Mouse (Mus musculus): ENCODE results near the gene 1700019N19Rik. TPM values are rescaled to one million over a fixed set of nuclear protein-coding genes. Genes with fewer than 3 reads are reported as not detected.
A peak's percentile ranks its signal among the peaks of the same experiment; 100 is the strongest.

1700019N19Rik gene
- polyA plus RNA-seq, 1 experiment = 0.15 TPM

DNA sequence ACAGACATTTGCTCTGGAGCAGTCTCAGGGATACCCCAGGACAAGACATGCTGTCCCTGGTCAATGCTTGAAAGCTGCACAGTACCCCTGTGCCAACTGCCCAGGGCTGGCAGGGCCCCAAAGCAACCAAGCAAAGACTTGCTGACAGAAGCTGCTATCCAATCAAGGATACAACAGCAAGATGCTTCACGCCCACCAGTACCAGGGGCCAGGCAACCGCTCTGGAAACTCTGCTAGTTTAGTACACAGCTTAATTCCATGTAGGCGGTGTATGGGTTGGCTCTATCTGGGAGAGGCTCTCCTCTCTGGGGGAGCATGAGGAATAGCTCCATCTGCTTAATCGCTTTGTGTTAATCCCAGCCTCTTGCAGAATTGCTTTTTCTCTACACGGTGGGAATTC lies 35.3 kb upstream of the 1700019N19Rik start:
- Histone ChIP-seq H3K4me3 (ENCODE audit: insufficient read depth, low read length) (no peak overlapping the region), H3K27ac (ENCODE audit: insufficient read depth, low read length) (peak overlapping the region; percentile 66), H3K4me1 (ENCODE audit: control insufficient read depth, insufficient read depth, low read length) (peaks cover 20% of the 10 kb centered on the region)
- TF ChIP-seq CTCF (IDR thresholded peaks at IDR 0.05; ENCODE audit: extremely low read depth, insufficient read depth, low read length) = no peak
- no peak for TF ChIP-seq POLR2A (IDR thresholded peaks at IDR 0.05; ENCODE audit: extremely low read depth, insufficient read depth, low read length)

DNA sequence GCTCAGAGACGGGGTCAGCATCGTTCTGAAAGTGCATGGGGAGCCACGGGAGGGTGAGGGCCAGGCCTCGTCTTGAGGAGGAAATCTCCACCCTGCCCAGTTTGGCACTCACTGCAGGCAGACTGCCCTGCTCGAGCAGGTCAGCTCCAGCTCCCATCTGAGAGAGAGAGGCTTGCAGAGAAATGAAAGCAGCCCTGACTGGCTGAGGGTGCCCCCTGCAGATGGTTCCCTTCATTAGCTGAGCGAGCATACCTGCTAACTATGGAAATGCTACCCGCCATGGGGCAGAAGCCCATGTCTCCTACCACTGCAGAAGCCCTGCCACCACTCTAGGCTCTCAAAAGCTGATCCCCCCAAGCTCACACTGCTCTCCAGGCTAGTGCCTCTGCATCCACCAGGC lies 33.4 kb upstream of the 1700019N19Rik start:
- no peak for TF ChIP-seq CTCF (IDR thresholded peaks at IDR 0.05; ENCODE audit: extremely low read depth, insufficient read depth, low read length)
- TF ChIP-seq POLR2A (IDR thresholded peaks at IDR 0.05; ENCODE audit: extremely low read depth, insufficient read depth, low read length) = no peak
- no peak overlapping the region for H3K4me3 ChIP-seq (ENCODE audit: insufficient read depth, low read length)
- no peak overlapping the region for H3K27ac ChIP-seq (ENCODE audit: insufficient read depth, low read length)
- H3K4me1 ChIP-seq (ENCODE audit: control insufficient read depth, insufficient read depth, low read length) = peaks cover 24% of the 10 kb centered on the region

DNA sequence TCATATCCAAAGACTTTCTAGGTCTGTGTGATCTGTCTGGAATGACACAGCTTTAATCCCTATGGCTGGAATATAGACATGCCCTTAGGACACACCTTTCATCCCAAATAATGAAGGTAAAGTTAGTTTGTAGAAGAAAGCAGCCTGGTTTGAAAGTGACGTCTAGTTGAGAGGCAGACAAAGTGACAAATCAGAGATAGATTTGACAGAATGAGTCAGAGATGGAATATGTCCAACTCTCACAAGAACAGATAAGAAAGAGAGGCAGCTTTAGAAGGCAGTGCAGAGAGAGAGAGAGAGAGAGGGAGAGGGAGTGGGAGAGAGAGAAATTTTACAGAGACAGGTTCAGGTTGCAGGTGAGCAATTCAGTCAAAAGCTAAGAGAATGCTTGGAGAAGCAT lies 30.1 kb upstream of the 1700019N19Rik start:
- TF ChIP-seq CTCF (IDR thresholded peaks at IDR 0.05; ENCODE audit: extremely low read depth, insufficient read depth, low read length) (no peak), POLR2A (IDR thresholded peaks at IDR 0.05; ENCODE audit: extremely low read depth, insufficient read depth, low read length) (no peak)
- H3K27ac ChIP-seq (ENCODE audit: insufficient read depth, low read length) = no peak overlapping the region
- H3K4me1 ChIP-seq (ENCODE audit: control insufficient read depth, insufficient read depth, low read length) = peaks cover 19% of the 10 kb centered on the region
- no peak overlapping the region for H3K4me3 ChIP-seq (ENCODE audit: insufficient read depth, low read length)

DNA sequence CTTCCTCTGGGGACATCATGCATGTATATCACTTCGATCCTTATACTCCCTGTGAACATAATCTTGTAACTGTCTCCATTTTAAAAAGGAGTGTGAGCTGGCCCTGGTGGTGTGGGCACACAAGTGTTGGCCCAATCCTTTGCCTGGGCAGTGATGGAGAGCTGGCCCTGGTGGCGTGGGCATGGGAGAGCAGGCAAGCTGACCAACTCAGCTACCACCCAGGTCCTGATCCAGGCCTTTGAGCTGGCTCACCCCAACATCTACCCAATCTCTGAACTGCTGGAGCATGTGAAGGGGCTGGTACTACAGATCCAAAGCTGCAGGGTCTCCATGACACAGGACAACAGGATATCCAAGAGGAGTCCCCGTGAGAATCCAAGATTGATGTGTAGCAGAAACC lies 29.0 kb upstream of the 1700019N19Rik start:
- no peak for TF ChIP-seq POLR2A (IDR thresholded peaks at IDR 0.05; ENCODE audit: extremely low read depth, insufficient read depth, low read length)
- TF ChIP-seq CTCF (IDR thresholded peaks at IDR 0.05; ENCODE audit: extremely low read depth, insufficient read depth, low read length) = no peak
- Histone ChIP-seq H3K4me1 (ENCODE audit: control insufficient read depth, insufficient read depth, low read length) (peaks cover 12% of the 10 kb centered on the region), H3K4me3 (ENCODE audit: insufficient read depth, low read length) (no peak overlapping the region), H3K27ac (ENCODE audit: insufficient read depth, low read length) (peak overlapping the region; percentile 57)

DNA sequence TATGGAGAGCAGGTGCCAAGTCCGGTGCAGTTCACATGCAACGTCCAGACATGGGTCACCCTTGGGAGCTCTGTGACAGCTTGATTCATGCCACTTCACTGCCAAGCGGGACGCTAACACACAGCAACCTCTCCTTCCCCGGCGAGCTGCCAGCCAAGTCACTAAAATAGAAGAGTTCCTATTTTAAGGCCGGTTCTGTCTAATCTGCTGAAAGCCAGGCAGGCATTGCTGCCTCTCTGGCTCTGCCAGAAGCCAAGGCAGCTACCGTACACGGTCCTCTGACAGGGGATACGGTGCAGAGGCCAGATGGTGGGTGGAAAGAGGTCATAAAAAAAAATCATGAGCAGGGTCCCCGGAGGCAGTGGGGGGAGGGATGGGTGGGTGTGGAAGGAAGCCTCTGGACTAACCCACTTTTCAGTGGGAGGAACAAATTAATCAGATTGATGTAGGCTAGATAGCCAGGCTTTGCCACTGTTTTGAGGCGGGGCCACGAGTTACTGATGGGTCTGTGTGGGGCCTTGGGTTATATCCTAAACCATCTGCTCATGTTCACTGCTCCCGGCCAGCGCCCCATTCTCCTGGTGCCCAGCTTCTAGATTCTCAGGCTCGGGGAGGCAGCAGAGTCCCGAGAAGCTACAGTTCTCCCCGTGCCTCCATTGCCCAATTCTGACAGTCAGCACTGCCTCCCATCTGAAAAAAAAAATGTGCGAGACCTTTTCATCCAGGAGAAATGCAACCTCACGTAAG lies 28.4 kb upstream of the 1700019N19Rik start:
- peak overlapping the region; percentile 57 for H3K27ac ChIP-seq (ENCODE audit: insufficient read depth, low read length)
- H3K4me3 ChIP-seq (ENCODE audit: insufficient read depth, low read length) = no peak overlapping the region
- TF ChIP-seq POLR2A (IDR thresholded peaks at IDR 0.05; ENCODE audit: extremely low read depth, insufficient read depth, low read length) (peak; percentile 25; the same call in 1 of the 2 replicates), CTCF (IDR thresholded peaks at IDR 0.05; ENCODE audit: extremely low read depth, insufficient read depth, low read length) (no peak)
- peaks cover 7% of the 10 kb centered on the region for H3K4me1 ChIP-seq (ENCODE audit: control insufficient read depth, insufficient read depth, low read length)

DNA sequence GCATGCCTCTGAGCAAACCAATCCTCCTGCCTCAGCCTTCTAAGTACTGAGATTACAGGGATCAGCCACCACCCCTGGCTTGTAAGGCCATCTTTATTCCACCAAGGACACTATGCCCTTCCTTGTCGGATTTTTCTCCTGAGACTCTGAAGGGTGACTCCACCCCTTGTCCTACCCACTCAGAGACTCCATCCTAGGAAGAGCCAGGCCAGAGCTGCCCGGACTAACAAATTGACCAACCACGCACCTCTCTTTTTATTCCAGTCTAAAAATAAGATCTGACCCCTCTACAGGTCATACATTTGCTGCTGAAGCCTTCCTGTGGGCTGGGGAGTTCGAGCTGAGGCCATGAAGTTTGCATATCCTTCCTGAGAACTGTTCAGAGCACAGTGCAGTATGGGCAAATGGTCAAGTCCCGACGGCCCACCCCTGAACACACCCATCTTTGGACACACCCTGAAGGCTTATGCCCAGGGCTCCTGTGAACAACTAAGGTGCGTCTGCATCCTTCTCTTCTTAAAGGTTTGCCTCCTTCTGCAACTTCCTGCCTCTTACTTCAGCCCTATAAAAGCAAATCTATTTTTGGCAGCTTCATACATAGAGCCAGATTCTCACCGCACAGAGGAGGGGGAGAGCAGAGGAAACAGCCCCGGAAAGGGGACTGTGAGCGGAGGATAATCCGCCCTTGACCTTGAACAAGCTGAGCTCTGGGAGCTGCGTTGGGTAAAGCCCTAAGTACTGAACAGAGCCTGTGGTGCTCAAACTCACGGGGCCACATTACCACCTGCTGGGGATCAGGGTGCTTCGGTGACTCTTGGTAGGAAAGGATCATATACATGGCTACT lies 24.5 kb upstream of the 1700019N19Rik start:
- H3K4me3 ChIP-seq (ENCODE audit: insufficient read depth, low read length) = no peak overlapping the region
- peaks cover 17% of the 10 kb centered on the region for H3K4me1 ChIP-seq (ENCODE audit: control insufficient read depth, insufficient read depth, low read length)
- H3K27ac ChIP-seq (ENCODE audit: insufficient read depth, low read length) = 0 out of 2 replicates have a peak overlapping the region, but pooled peaks have one; percentile 24
- no peak for TF ChIP-seq CTCF (IDR thresholded peaks at IDR 0.05; ENCODE audit: extremely low read depth, insufficient read depth, low read length)
- TF ChIP-seq POLR2A (IDR thresholded peaks at IDR 0.05; ENCODE audit: extremely low read depth, insufficient read depth, low read length) = no peak

DNA sequence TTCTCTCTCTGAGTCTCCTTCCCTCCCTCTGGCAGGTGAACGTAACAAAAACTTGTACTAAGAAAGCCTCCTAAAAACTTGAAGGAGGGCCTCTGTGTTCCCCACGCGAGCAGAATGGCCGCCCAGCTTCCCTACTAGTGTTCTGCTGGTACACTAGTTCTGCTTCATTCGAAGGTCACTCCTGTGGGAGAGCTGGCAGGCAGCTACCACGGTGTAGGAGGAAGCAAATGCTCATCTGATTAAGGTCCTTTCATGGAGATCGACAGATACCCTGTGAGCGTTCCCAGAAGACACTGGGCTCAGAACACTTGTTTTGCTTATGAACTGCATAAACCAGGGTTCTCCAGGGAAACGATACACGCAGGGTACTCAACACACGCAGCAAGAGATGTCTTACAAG lies 23.1 kb upstream of the 1700019N19Rik start:
- Histone ChIP-seq H3K27ac (ENCODE audit: insufficient read depth, low read length) (no peak overlapping the region), H3K4me1 (ENCODE audit: control insufficient read depth, insufficient read depth, low read length) (peaks cover 14% of the 10 kb centered on the region), H3K4me3 (ENCODE audit: insufficient read depth, low read length) (no peak overlapping the region)
- TF ChIP-seq POLR2A (IDR thresholded peaks at IDR 0.05; ENCODE audit: extremely low read depth, insufficient read depth, low read length) = no peak
- no peak for TF ChIP-seq CTCF (IDR thresholded peaks at IDR 0.05; ENCODE audit: extremely low read depth, insufficient read depth, low read length)

DNA sequence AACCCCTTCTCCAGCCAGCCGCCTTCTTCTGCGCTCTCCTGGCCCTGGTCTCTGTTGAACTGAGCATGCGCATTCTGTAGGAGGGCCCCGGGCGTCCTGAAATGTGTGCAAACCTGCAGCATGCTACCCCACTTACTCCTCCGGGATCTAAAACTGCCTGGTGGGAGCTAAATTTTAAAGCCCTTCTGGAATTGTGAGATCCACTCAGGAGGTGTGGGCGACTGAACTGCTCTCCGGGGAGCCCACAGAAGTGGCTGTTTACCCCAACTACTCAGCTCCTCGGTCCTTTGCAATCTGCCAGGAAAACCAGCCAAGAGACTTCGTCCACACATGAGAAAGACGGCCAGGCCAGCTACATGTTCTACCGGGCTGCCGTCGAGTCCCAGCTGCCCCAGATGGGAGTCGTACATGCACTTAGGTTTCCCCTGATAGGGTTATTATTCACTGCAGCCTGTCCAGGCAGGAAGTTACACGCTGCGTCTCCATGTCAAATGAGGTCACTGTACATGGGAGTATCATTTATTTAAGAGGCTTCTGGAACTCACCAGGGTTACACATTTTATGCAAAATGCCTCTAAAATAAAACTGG lies 22.3 kb upstream of the 1700019N19Rik start:
- Histone ChIP-seq H3K4me3 (ENCODE audit: insufficient read depth, low read length) (no peak overlapping the region), H3K4me1 (ENCODE audit: control insufficient read depth, insufficient read depth, low read length) (peaks cover 14% of the 10 kb centered on the region), H3K27ac (ENCODE audit: insufficient read depth, low read length) (no peak overlapping the region)
- TF ChIP-seq POLR2A (IDR thresholded peaks at IDR 0.05; ENCODE audit: extremely low read depth, insufficient read depth, low read length) = no peak
- TF ChIP-seq CTCF (IDR thresholded peaks at IDR 0.05; ENCODE audit: extremely low read depth, insufficient read depth, low read length) = no peak

DNA sequence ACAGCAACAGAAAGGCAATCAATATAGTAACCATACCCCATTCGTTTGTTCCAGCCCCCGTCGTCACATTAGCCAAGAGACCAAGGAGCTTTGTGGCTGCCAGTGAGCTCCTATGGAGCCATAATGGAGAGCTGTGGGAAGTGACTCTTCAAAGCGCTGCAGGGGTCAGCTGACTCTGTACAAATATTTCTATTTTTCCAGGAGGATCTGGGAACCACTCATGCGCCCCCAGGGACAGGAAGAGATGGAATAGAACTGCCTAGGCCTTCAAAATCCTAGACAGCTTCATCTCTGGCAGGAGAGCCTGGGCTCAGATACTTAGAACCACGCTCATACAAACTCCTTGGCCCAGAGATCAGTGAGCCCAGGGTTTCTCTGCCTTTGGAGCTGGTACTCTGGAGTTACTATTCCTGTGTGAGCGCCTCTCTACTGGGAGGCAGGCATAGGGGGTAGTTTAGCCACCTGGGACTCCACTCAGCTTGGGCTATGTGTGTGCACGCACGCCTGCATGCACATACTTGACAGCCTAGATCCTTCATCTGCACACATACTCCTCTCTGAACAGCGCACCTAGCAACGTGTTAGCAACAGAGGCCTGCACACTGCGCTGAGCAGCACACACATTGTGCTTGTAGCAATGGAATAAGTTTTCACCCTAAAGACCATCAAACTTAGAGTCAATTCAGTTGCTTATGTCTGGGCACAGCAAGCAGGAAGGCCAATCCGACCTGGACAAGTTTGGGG lies 21.1 kb upstream of the 1700019N19Rik start:
- H3K27ac ChIP-seq (ENCODE audit: insufficient read depth, low read length) = peak overlapping the region; percentile 31; the same call in 1 of the 2 replicates
- no peak for TF ChIP-seq CTCF (IDR thresholded peaks at IDR 0.05; ENCODE audit: extremely low read depth, insufficient read depth, low read length)
- TF ChIP-seq POLR2A (IDR thresholded peaks at IDR 0.05; ENCODE audit: extremely low read depth, insufficient read depth, low read length) = no peak

More for the DNA sequence above, 21.1 kb upstream of the 1700019N19Rik start:
- no peak overlapping the region for H3K4me3 ChIP-seq (ENCODE audit: insufficient read depth, low read length)
- peaks cover 17% of the 10 kb centered on the region for H3K4me1 ChIP-seq (ENCODE audit: control insufficient read depth, insufficient read depth, low read length)

All from cortical plate, adult 2 months (tissue).